Mouse (Mus musculus) kidney, adult 8-10 months (tissue): ENCODE results near the gene Heatr9.

ENCODE experiments used
- DNase-seq, 2 experiments: peaks; one replicate each; pipeline ENCODE4 v3.0.0; 2022

Gene Heatr9

DNA sequence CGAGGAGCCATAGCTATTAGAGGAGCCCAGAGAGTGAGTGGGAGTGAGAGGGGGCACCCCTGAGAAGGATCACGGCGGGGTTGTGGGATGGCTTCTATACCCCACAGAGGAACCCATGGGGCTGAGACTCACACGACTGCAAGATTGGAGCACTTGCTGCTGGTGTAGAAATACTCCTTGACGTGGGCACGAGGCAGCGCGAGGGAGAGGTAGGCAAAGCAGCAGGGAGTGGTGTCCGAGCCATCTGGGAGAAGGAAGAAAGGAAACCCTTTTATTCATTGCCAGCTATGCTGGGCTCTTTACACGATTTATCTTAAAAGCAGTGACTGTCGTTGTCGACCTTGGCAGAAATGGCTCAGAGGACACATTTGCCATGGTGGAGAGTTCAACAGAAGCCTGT lies 7.0 kb upstream of the Heatr9 start:
- no peak for DNase-seq

DNA sequence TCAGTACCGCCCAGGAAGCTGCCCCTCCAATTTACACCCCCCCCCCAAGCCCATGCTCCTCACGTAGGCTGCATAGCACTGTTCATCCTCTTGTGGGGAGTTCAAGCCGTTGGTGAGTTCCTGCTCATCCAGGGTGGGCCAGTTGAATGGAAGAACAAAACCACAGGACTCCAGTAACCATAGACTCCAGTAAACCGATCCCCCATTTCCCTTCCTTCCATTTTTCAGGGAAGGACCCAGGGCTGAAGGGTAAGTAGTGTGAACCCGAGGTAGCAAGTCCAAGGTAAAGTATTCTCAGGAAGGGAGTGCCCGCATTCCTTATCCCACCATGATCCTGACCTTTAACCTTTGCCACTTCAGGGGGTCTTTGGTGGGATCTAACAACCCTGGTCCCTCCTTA lies 3.6 kb downstream of the Heatr9 start:
- no peak for DNase-seq

DNA sequence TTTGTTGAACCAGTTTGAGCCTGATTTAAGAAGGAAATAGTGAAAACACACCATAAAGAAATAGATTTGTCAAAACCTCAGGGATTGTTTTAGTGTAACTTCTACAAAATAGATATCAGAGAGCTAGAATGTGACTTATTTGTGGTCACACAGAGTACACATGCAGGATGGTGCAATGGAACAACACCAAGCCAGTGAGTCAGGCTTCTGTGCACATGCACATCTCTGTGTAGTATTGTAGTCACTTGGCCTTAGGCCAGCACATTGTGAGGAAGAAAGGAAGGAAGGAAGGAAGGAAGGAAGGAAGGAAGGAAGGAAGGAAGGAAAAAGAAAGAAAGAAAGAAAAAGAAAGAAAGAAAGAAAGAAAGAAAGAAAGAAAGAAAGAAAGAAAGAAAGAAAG lies 4.8 kb downstream of the Heatr9 start:
- DNase-seq, result no peak

DNA sequence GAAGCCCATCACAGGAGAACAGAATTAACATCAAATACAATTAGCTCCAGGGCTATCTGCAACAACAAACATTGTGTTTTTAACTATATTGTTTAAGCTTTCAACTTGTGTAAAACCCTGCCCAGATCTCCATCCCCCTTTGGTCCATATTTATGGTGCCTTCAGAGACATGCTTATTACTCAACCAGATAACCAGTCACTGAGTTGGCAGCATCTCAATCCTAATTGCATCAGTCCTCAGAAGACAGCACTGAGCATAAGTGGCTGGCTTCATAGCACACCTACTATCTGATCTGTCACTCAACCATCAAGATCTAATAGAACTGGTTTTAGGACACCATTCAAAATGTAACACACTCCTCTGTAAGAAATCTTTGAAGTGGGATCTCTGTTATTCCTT lies 12.5 kb downstream of the Heatr9 start:
- DNase-seq, result no peak

DNA sequence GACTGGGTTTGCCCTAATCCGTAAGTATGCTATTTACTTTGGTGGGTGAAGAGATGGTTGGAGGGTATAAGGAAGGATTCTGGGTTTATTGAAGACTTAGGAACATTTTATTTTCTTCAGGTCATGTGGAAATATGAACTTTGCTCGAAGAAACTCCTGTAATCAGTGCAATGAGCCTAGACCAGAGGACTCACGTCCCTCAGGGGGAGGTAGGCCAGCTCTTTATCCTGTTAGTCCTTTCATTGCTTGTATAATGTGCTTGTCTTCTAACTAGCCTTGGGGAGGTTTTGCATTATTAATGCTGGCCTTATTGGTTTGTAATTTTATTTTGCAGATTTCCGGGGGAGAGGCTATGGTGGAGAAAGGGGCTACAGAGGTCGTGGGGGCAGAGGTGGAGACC lies 17.7 kb downstream of the Heatr9 start:
- no peak for DNase-seq

DNA sequence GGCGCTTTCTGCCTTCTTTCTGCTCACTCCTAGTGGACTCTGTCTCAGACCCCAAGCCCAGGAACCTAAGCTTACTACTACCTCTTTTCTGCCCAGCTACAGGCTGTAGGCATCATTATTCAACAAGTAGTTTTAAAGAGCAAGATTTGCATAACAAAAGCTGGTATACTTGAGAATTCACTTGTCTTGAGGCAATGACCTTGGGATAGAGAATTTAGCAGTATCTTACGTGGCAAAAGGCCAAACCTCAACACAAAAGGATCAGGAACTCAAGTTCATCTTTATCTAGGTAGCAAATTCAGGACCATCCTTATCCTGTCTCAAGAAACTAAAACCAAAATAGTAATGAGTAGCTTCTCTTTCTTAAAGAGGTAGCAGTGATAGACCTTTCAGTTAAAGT lies 26.4 kb downstream of the Heatr9 start:
- DNase-seq, result no peak

DNA sequence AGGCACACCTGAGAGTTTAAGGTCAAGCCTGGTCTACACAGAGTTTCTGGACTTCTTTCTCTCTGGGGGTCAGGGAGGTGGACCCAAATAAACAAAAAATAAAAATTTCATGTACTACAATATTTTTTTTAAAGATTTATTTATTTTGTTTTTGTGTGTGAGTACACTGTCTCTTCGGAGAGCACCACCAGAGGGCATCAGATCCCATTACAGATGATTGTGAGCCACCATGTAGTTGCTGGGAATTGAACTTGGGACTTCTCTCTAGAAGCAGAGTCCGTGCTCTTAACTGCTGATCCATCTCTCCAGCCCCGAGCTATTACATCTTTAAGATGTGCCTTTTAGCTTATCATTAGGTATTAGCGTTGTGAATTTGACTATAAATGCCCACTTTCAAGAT lies 30.5 kb downstream of the Heatr9 start:
- DNase-seq, result no peak

DNA sequence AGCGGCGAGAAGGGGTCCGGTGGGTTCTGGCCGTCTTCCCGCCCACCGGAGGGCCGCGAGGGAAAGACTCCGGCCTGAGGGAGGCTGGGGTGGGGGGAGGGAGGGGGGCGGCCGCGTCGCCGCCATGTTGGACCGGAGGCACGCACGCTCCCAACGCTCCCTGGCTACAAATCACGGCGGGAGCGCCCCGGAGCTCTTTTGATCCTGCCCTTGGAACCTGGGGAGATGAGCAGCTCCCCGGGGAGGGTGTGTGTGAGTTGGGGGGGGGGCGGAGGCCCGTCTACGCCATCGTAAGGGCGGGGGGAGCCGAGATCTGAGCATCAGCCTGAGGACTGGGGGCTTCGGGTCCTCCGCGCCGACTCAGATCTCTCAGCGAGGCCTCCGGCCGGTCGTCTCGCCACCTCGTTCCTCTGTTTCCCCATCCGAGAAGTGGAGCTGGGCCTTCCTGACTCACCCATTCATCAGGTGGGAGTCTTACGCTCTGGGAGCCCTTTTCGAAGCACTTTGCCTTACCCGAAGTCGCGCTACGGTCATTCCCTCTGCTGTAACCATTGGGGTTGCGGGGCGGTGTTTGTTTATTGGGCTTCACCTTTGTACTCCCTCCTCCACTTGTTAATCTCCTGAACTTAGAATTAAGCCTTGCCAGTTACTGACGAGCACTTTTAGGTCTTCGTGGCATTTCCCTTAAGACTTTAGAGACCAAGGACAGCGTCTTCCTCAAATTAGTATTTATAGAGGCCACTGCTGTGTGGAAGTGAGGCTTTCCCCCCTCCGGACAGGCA lies 48.5 kb downstream of the Heatr9 start:
- DNase-seq, result peak; percentile 45 to 61

DNA sequence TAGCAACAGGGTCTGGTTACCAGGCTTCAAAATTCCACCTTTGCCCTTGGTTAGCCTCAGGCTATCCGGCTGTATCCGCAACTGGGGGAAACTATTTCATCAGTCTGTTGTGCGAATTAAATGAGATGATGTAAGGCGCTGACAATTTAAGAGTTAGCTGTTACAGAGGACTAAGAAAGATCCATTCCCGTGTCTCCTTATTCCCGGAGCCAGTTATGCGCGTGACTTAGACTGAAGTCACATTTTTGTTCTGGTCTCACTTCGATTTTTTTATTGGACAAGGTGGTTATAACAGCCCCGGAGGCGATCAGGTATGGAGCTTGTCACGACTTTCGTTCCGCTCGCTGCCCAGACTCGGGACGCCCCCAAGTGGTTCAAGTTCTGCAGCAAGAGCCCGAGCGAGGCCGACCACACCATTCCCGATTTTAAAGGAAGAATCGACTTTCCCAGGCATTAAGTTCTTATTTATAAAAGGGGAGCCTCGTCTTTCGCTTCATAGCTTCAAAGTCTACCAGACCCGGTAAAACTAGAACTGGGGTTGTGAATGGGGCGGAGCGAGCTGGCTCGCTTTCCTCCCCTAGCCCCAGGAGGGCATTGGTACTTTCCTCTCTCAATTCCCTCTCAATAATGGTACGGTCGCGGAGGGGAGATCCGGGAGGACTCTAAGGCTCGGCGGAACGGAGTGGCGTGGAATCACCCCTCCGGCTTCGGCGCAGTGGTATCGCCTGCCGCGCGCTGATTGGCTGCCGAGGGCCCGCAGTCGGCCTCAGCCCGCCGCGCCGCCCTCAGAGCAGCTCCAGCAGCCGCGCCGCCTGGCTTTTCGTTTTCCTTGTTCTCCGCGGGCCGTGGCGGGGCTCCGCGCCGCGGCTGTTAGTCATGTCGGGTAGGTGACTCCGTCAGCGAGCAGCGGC lies 49.4 kb downstream of the Heatr9 start, which contains the start of gene Taf15:
Taf15 (plus strand) TSS at position 763 of the 911 bp plus-strand sequence.
- DNase-seq, result peak; percentile 98

DNA sequence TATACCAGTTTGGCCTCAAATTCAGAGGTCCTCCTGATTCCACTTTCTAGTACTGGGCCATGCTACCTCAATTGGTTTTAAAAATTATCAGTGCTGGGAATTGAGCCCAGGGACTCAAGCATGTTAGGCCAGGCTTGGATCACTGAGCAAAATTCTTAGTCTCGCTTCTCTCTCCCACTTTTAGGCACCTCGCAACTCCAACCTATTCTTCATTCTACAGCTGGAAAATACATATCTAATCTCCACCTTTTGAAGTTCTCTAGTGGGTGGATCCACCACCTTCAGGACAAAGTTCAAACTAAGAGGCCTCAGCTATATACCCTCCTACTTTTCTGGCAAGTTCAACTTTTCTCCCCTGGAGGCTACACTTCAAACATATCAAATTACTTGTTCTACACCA lies 50.2 kb downstream of the Heatr9 start:
- DNase-seq, result no peak

DNA sequence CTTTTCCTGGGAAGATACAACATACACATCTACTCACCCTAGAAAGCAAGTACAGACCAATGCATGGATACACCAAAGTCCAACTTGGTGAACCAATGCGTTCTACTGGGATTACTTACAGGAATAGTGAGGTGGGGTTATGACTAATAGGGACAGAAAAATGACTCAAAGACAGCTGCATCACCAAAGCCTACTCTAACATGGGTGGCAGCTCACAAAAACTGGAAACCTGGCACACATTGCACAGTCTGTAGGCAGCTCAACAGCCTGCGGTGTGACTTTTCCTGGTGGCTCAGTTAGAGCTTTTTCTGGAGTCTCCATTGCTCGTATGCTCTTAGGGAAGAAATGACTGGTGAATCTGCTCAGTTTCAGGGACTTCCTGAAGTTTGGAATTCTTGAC lies 53.2 kb downstream of the Heatr9 start:
- DNase-seq, result no peak

DNA sequence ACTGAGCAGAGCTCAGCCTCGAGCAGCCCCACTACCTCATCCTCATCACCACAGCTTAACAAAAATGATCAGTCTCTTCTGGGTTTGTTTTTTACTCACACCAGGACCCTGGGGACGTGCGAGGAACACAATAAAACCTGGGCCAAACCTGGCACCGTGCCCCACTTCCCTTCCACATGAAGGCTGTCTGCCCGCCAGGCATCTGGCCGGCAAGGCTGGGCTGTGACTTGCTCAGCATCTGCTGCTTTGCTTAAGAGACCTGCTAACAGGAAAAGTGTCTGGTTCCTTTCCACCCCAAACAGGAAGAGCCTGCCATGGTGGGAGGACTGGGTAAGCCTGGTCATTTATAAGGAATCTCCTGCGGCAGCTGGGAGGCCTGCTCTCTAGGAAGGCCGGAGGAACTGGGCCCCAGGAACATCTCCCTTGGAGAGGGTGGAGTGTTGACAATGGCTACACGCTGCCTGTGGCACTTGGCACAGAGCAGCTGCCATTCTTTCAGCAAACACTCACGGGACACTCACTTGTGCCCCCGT lies 54.8 kb downstream of the Heatr9 start:
- DNase-seq, result peak; percentile 73 to 81

DNA sequence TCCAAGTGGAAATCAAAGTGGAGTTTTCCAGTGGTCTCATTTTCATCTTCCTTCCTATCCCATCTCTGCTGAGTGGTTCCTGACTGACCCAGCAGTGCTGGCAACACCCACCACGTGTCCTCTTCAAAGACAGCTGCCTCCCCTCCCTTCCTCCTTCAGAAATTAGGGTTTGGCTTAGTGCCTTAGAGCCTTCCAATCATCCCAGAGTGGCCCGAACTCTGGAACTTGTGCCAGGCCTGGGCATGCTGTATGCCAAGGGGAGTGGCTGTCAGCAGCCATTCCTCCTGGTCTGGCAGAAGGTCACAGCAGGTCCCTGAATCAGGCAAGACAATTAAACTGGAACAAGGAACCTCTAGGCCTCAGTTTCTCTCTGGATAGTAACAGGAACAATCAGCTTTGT lies 56.0 kb downstream of the Heatr9 start:
- peak; percentile 60 to 67 for DNase-seq

DNA sequence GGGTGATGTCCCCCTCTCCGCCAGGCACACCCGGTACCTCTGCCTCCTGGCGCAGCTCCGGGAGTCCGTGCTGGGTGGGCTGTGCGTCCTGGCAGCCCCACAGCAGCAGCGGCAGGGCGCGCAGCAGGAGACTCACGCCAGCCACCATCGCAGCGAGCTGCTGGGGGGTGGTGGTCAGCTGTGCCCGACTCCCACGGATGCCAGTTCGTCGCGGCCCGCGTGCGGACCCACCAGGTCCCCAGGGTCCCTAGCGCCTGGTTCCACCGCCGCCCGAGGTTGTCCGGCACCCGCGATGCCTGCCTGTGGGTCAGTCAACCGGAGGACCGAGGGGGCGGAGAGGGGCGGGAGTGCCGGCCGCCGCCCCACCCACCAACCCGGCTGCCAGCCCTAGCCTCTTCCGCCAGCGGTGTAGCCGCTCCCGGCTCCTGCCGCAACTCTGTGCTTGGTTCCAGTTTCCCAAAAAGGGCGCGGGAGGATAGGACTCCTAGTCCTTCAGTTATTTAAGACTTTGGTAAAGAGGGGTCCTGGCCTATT lies 59.2 kb downstream of the Heatr9 start, which contains the start of gene Mmp28:
Mmp28 (minus strand) TSS at position 361 of the 534 bp plus-strand sequence.
- peak; percentile 60 to 71 for DNase-seq
